Mouse (Mus musculus): ENCODE measurements around the gene Cnot10. TPM values are rescaled to one million over a fixed set of nuclear protein-coding genes. Genes with fewer than 3 reads are reported as not detected.

Gene Cnot10
- polyA plus RNA-seq, 1 experiment: 32.7 TPM

DNA sequence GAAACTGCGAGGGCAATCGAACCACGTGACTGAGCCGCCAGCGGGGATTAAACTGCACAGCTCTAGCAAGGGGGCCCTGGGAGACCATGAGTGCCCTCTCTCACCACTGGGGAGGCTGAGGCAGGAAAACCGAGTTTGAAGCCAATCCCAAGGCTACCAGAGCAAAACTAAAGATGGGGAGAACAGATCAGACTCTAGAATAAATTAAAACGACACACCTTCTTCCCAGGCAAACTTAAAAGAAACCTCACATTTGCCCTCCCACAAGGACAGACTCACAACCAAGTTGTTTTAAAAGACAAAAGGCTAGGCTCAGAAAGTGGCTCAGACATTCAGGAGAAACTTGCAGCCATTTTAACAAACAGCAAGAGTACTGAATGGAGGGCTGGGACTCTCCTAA is 82.9 kb downstream of the Cnot10 start:
- TF ChIP-seq MAX (IDR thresholded peaks at IDR 0.05) (no peak), FOSL1 (IDR thresholded peaks at IDR 0.05; ENCODE audit: insufficient read depth, low read length, poor library complexity, severe bottlenecking) (no peak), MYOG (IDR thresholded peaks at IDR 0.05; ENCODE audit: control insufficient read depth, extremely low read depth, insufficient read length) (no peak), CTCF (IDR thresholded peaks at IDR 0.05; ENCODE audit: control insufficient read depth, insufficient read depth, insufficient read length) (no peak), USF1 (IDR thresholded peaks at IDR 0.05; ENCODE audit: low read depth) (no peak), MYOD1 (IDR thresholded peaks at IDR 0.05; ENCODE audit: control insufficient read depth, insufficient read length, low read depth) (no peak), CEBPB (IDR thresholded peaks at IDR 0.05; ENCODE audit: low read depth) (no peak)

DNA sequence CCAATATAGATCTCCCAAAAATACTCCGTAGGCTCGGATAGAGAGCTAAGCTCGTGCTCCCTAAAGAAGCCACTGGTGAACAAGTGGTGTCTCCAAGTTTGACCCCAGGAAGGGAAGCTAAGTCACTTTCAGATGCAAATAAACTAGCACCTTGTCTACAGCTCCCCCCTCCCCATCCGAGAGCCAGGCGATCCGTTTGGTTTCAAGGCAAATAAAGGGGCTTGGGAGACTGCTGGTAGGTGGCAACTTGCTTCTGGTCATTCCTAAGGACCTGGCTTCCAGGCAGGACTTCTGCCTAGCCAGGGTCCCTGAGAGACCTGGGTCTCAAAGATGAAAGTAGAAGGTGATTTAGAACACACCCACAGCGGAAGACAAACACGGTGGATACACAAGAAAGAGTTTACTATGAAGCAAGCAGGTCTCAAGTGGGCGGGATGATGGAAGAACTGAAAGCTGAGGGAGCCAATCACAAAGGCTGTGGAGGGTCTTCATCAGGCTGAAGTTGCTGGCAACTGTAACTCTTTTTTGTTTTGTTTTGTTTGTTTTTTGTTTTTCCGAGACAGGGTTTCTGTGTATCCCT is 83.6 kb downstream of the Cnot10 start:
- Histone ChIP-seq H3K79me3 (ENCODE audit: low read depth) (no peaks in the 10 kb centered on the region), H3ac (ENCODE audit: control insufficient read depth, insufficient read length, low read depth) (no peak overlapping the region), H3K79me2 (ENCODE audit: control insufficient read depth, insufficient read depth) (no peaks in the 10 kb centered on the region), H3K36me3 (ENCODE audit: control insufficient read depth, insufficient read depth) (no peaks in the 10 kb centered on the region), H3K27me3 (ENCODE audit: control insufficient read depth, insufficient read depth, insufficient read length) (peaks cover 37% of the 10 kb centered on the region), H3K4me3 (ENCODE audit: insufficient read depth, poor library complexity, severe bottlenecking) (no peak overlapping the region)
- TF ChIP-seq MYOD1 (IDR thresholded peaks at IDR 0.05; ENCODE audit: control insufficient read depth, insufficient read length, low read depth) (no peak), USF1 (IDR thresholded peaks at IDR 0.05; ENCODE audit: low read depth) (no peak), CTCF (IDR thresholded peaks at IDR 0.05; ENCODE audit: control insufficient read depth, insufficient read depth, insufficient read length) (no peak), FOSL1 (IDR thresholded peaks at IDR 0.05; ENCODE audit: insufficient read depth, low read length, poor library complexity, severe bottlenecking) (no peak), MAX (IDR thresholded peaks at IDR 0.05) (no peak), MYOG (IDR thresholded peaks at IDR 0.05; ENCODE audit: control insufficient read depth, extremely low read depth, insufficient read length) (no peak), CEBPB (IDR thresholded peaks at IDR 0.05; ENCODE audit: low read depth) (no peak)

More for the DNA sequence above, 82.9 kb downstream of the Cnot10 start:
- H3ac ChIP-seq (ENCODE audit: control insufficient read depth, insufficient read length, low read depth): no peak overlapping the region
- no peaks in the 10 kb centered on the region for H3K79me2 ChIP-seq (ENCODE audit: control insufficient read depth, insufficient read depth)
- no peaks in the 10 kb centered on the region for H3K36me3 ChIP-seq (ENCODE audit: control insufficient read depth, insufficient read depth)
- no peaks in the 10 kb centered on the region for H3K79me3 ChIP-seq (ENCODE audit: low read depth)
- peaks cover 42% of the 10 kb centered on the region for H3K27me3 ChIP-seq (ENCODE audit: control insufficient read depth, insufficient read depth, insufficient read length)
- no peak overlapping the region for H3K4me3 ChIP-seq (ENCODE audit: insufficient read depth, poor library complexity, severe bottlenecking)

DNA sequence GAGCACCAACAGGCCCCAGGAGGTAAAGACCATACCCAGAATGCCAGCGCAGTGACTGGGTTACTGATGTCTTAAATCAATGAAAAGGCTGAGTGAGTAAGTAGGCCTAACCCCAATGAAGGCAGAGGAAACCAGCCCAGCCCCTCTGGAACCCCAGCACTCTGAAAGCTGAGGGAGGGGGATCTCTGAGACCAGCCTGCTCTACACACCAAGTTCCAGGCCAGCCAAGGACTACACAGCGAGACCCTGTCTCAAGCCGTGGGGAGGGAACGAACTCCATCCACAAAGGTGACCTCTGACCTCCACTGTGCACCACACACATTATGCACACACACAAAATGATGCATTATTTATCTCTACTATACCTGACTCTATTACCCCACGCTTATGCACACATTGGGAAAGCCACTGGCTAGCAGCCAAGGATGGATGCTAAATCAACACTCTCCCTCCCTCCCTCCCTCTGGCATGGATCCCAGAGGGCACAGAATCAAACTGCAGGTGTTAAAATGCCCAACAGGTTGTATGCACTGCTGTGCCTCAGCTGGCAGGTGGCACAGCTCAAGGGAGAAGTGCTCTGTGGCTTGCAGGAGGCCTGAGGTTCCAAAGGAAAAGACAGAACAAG is 85.5 kb downstream of the Cnot10 start:
- Histone ChIP-seq H3K27me3 (ENCODE audit: control insufficient read depth, insufficient read depth, insufficient read length) (peaks cover 18% of the 10 kb centered on the region), H3K79me2 (ENCODE audit: control insufficient read depth, insufficient read depth) (no peaks in the 10 kb centered on the region), H3K36me3 (ENCODE audit: control insufficient read depth, insufficient read depth) (no peaks in the 10 kb centered on the region), H3K79me3 (ENCODE audit: low read depth) (no peaks in the 10 kb centered on the region), H3K4me3 (ENCODE audit: insufficient read depth, poor library complexity, severe bottlenecking) (no peak overlapping the region), H3ac (ENCODE audit: control insufficient read depth, insufficient read length, low read depth) (no peak overlapping the region)
- TF ChIP-seq MAX (IDR thresholded peaks at IDR 0.05) (no peak), CTCF (IDR thresholded peaks at IDR 0.05; ENCODE audit: control insufficient read depth, insufficient read depth, insufficient read length) (no peak), MYOD1 (IDR thresholded peaks at IDR 0.05; ENCODE audit: control insufficient read depth, insufficient read length, low read depth) (no peak), USF1 (IDR thresholded peaks at IDR 0.05; ENCODE audit: low read depth) (no peak), FOSL1 (IDR thresholded peaks at IDR 0.05; ENCODE audit: insufficient read depth, low read length, poor library complexity, severe bottlenecking) (no peak), CEBPB (IDR thresholded peaks at IDR 0.05; ENCODE audit: low read depth) (no peak), MYOG (IDR thresholded peaks at IDR 0.05; ENCODE audit: control insufficient read depth, extremely low read depth, insufficient read length) (no peak)

DNA sequence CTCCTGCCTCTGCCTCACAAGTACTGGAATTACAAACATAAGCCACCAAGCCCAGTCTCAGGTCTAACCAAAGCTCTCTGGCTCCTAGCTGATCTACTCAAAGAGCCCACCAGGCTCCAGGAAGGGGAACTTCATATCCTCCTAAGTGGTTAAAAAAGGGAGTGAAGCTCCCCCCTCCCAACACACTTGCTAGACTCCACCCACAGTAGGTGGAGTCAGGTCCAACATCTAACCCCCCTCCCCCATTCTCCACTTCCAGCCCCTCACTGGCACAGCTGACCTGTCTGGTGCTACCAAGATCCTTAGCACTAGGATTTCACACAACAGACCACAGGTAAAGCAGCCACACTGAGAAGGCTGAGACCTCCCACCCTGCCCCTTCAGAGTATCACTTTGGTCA is 86.2 kb downstream of the Cnot10 start:
- Histone ChIP-seq H3K4me3 (ENCODE audit: insufficient read depth, poor library complexity, severe bottlenecking) (no peak overlapping the region), H3K27me3 (ENCODE audit: control insufficient read depth, insufficient read depth, insufficient read length) (peaks cover 12% of the 10 kb centered on the region), H3K36me3 (ENCODE audit: control insufficient read depth, insufficient read depth) (no peaks in the 10 kb centered on the region), H3K79me3 (ENCODE audit: low read depth) (no peaks in the 10 kb centered on the region), H3K79me2 (ENCODE audit: control insufficient read depth, insufficient read depth) (no peaks in the 10 kb centered on the region), H3ac (ENCODE audit: control insufficient read depth, insufficient read length, low read depth) (no peak overlapping the region)
- no peak for TF ChIP-seq MYOD1 (IDR thresholded peaks at IDR 0.05; ENCODE audit: control insufficient read depth, insufficient read length, low read depth)
- TF ChIP-seq CTCF (IDR thresholded peaks at IDR 0.05; ENCODE audit: control insufficient read depth, insufficient read depth, insufficient read length): no peak
- no peak for TF ChIP-seq USF1 (IDR thresholded peaks at IDR 0.05; ENCODE audit: low read depth)

DNA sequence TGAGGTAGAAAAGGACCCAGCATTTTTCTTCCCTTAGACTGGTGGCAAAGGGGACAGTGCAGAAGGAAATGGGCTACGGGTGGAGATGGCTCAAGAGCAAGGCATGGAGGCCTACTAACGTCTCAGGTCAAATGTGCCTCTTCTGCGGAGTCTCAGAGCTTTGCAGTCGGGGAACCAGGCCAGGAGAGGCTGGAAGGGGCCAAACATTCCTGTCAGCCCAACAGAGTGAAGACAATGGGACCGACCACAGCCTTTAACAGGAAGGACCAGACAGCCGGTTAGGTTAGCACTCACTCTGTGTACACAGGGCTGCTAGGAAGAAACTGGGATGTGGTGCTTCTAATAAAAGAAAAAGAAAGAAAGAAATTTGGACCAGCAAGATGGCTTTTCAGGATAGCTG is 90.0 kb downstream of the Cnot10 start:
- no peak for TF ChIP-seq USF1 (IDR thresholded peaks at IDR 0.05; ENCODE audit: low read depth)
- no peak for TF ChIP-seq MYOG (IDR thresholded peaks at IDR 0.05; ENCODE audit: control insufficient read depth, extremely low read depth, insufficient read length)
- TF ChIP-seq CEBPB (IDR thresholded peaks at IDR 0.05; ENCODE audit: low read depth): no peak
- TF ChIP-seq MAX (IDR thresholded peaks at IDR 0.05): no peak
- TF ChIP-seq MYOD1 (IDR thresholded peaks at IDR 0.05; ENCODE audit: control insufficient read depth, insufficient read length, low read depth): no peak
- no peak for TF ChIP-seq CTCF (IDR thresholded peaks at IDR 0.05; ENCODE audit: control insufficient read depth, insufficient read depth, insufficient read length)
- TF ChIP-seq FOSL1 (IDR thresholded peaks at IDR 0.05; ENCODE audit: insufficient read depth, low read length, poor library complexity, severe bottlenecking): no peak
- Histone ChIP-seq H3K36me3 (ENCODE audit: control insufficient read depth, insufficient read depth) (no peaks in the 10 kb centered on the region), H3ac (ENCODE audit: control insufficient read depth, insufficient read length, low read depth) (no peak overlapping the region), H3K79me3 (ENCODE audit: low read depth) (no peaks in the 10 kb centered on the region), H3K27me3 (ENCODE audit: control insufficient read depth, insufficient read depth, insufficient read length) (no peaks in the 10 kb centered on the region), H3K4me3 (ENCODE audit: insufficient read depth, poor library complexity, severe bottlenecking) (no peak overlapping the region), H3K79me2 (ENCODE audit: control insufficient read depth, insufficient read depth) (no peaks in the 10 kb centered on the region)

Measured in C2C12 (cell line).